Mouse (Mus musculus): ENCODE measurements at regions not wholly inside any gene's neighbourhood (a gene's known extent, or its start where the extent isn't known, plus 50 kb on each side); places are given as distances from the start of the nearest gene placed in this dataset.

- DNase-seq (ENCODE audit: low spot score): no peak
Measured at GRCm38 (mm10) chr7:83179403-83179802, 312.3 kb downstream of the Mex3b start.

DNA sequence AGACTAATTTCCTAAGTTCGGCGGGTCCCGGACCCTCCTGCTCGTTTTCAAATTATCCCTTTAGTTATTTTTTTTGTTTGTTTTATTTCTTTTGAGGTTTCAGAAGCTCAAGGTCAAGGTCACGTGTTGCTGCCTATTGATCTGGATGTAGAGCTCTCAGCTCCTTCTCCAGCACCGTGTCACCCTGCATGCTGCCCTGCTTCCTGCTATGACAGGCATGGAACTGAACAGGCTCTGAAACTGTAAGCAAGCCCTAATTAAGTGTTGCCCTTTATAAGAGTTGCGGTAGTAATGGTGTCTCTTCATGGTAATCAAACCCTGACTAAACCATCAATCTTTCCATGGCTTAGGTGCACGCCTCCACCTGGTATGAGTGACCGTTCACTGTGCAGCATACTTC, 319.2 kb downstream of the Mex3b start:
- DNase-seq (ENCODE audit: low spot score): no peak

- no peak for DNase-seq (ENCODE audit: low spot score)
Measured at GRCm38 (mm10) chr7:83195896-83196537, 328.9 kb downstream of the Mex3b start.

GRCm38 (mm10) chr7:83197490-83197889, 330.4 kb downstream of the Mex3b start:
- no peak for DNase-seq (ENCODE audit: low spot score)

- no peak for DNase-seq (ENCODE audit: low spot score)
Measured at GRCm38 (mm10) chr7:83201126-83201686, 334.1 kb downstream of the Mex3b start.

DNA sequence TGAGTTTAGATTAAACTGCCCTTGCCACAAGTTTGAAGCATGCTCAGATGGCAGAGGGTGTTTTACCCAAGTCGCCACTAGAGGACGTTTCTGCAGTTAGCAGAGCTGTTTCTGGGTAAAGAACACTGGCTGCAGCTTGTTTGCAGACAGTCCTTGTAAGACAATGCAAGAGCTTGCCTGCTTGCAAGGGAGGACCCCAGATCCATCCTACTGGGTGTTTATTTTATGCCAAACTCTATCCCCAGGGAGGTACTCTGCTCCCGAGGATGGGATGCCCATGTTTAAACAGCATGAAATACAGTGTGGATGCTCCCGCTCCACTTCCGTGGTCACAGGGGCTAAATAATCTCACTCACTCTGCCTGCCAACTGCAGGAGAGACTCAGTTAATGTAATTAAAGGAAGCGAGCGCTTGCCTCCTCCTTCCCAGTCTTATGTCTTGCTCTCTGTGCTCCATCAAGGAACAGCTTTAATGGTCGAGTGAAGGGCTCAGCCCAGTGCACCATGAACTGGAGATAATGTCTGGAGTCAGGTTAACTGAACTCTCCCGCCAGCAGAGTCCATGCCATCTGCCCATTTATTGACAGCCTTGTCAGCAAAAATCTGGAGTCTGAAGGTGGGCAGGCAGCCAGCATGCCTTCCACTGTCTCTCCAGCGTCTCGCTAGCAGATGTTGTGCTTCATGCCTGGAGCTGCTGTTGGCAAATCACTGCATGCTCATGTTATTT, 334.8 kb downstream of the Mex3b start:
- DNase-seq (ENCODE audit: low spot score): peak; percentile 46

DNA sequence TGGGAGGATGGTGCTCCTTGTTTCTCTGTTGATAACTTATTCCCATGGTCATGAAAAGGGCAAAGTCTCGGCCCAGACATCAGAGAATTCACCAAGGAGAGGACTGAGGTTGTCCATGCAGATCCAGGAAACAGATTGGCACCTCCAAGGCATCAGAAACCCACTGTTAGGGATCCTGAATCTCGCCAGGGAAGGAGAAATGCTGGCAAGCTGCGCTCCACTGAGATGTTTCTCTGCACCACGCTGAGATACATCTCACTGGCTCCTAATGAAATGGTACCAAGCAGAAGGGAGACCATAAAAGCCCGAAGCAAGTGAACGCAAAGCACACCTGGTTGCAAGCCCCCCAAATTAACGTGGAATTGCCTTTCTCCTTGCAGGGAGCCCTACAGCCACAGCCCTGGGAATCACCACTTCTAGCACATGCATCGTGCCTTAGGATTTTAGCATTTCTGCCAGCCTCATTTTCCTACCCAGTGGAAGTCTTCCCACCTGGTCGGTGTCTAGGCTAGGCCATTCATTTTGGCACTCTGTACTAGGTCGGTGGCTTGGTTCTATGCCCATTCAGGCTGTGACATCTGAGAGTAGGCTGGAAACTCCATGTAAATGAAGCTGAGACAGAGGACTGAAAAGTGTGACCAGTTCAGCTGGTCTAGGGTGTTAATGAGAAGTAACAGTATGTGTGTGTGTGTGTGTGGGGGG, 336.3 kb downstream of the Mex3b start:
- no peak for DNase-seq (ENCODE audit: low spot score)

- no peak for DNase-seq (ENCODE audit: low spot score)
Measured at GRCm38 (mm10) chr7:83204013-83204365, 336.9 kb downstream of the Mex3b start.

DNA sequence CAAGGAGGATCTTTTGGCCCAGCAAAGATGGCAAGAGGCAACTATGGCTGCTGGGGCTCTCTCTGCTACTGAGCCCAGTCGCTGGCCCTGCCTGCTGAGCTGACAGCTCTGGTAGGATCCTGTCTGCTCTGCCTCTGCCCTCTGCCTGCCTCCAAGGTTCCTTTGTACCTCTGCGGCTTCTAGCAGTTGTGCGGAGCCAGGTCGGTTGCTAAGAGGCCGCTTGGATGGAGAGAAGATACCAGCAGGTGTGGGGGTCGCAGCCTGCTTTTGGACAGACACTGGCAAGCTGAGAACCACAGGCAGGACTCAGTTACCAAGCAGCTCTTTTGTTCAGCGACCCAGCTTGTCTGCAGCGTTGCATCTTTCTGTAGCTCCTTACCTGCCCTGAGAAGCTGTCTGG, 337.6 kb downstream of the Mex3b start:
- no peak for DNase-seq (ENCODE audit: low spot score)

- no peak for DNase-seq (ENCODE audit: low spot score)
Measured at GRCm38 (mm10) chr7:83206999-83207398, 339.9 kb downstream of the Mex3b start.

DNA sequence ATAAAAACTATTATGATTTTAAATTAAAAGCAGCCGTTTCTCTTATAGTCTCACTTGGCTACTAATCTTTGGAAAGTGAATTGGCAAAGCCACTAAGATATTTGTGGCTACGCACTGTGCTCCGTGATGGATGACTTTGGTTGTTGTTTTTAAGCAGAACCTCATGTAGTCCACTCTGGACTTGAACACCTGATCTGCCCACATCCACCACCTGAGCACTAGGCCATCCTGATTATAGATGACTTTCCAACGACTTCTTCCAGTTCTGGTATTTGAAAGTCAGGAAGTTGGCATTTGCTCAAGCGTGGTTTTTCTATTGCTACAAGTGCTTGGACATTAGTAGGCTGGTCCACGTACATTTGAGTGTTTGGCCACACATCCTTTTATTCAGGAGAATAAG, 344.5 kb downstream of the Mex3b start:
- DNase-seq (ENCODE audit: low spot score): no peak

DNA sequence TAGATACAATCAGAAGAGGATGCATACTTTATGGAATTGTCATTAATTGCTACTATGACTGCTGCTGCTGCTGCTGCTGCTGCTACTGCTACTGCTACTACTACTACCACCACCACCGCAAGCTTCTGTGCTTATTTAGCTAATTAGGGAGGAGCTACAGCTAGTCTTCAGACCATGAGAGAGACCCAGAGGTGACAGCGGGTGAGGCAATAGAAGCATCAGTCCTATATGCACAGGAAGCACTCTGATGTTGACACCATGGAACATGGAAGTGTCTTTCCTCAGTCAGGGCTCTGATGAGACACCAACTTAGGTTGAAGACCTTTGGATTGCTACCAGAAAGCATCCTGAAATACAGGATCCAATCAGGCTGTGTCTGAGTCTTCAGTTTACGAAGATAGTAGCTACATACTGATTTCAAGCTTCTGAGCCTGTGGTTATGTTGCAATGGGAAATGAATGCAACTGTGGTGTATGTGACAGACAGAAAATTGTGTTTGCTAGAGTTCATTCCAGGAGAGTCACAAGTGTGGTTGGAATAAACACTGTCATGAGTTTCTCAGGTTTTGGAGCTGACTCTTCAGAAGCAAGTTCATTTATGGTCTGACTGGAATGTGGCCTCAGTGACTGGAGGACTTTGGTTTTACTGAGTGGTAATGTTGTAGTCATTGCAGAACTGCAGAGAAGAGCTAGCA, 355.0 kb downstream of the Mex3b start:
- DNase-seq (ENCODE audit: low spot score): no peak

DNA sequence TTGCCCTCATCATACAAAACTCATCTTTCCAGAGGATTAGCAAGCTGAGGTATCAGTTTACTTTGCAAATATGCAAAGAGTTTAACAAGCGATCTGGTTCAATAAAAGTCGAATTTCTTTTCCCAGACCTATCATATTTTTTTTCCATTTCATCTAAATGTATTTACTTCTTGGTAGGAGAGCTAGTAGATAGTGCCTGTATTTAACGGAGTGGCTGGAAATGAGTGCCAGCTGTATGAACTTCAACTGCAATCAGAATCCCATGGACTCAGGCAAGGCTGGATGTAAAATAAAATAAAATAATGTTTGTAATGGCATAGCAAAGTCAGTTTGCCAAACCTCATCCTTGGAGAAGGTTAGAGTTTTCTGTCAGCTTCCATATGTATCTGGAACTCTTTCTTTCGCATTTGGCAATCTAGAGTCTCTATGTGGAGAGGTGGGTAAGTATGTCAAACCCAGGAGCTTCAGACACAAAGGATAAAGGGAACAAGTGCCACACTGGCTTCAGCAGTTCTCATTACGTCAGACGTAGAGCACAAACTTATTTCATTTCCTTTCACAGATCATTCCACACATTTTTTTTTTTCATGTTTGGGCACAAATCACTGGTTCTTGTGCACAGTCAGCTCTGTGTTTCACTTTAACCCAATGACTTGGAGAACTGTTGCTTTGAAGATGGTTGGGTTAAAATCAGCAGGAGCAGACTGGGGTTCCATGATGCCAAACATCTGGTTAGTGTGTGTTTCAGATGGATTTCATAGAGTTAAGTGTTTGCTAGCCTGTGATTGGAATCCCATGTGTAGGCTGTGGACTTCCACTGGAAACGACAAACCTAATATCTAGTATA, 357.2 kb upstream of the Tmc3 start:
- DNase-seq (ENCODE audit: low spot score): no peak

- peak; percentile 31 for DNase-seq (ENCODE audit: low spot score)
Measured at GRCm38 (mm10) chr7:83230496-83231325, 354.0 kb upstream of the Tmc3 start.

GRCm38 (mm10) chr7:83235659-83236058, 349.1 kb upstream of the Tmc3 start:
- no peak for DNase-seq (ENCODE audit: low spot score)

DNA sequence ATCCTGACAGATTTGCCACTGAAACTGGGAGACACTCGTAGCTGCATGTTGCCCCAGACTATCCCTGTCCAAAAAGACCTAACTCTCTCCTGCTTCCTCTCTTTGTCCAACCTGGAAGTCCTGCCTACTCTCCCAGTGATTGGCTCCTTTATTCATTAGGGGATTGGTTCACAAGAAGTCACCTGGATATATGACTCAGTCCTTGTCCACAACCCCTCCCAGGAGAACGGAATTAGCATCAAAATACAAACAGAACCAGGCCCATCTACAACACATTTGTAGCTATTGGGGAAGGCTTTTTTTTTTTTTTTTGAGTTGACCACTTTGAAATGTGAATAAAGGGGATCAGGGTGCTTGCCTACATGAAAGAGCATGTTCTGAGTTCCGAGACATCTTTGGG, 347.4 kb upstream of the Tmc3 start:
- no peak for DNase-seq (ENCODE audit: low spot score)

DNA sequence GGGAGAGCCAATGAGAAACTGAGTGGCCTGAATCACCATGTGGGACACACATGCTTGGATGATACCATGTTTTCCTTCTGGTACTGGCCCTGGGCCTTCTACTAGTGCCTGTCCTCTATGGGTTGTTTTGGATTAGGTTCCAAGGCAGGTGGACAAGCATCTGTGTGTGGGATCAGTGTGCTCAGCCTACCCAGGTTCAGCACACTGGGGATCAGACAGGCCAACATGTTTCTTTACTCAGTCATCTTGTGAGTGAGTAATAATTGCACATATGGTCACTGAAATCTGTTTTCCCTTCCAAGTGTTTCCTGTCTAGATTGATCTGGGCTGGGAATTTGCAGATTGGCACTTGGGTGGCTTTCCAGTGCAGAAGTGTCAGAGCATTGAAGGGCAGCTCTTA, 346.6 kb upstream of the Tmc3 start:
- DNase-seq (ENCODE audit: low spot score): no peak

DNA sequence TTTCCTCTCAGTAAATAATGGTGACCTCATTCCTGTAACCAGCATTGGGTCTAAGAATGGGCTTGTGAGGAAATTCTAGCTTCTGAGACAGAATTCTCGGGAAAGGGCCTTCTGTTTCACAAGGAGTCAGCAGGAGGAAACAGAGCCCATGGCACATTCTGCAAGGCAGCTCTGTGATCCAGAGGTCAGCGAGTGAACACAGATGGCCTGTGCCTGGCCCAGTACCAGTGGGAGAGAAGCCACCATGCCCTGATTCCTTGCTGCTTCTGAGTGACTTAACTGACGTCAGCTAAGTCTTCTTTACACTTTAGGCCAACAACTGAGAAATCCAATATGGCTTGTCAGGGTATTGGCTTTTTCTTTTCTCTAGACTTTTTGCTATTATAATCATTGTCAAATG, 342.5 kb upstream of the Tmc3 start:
- DNase-seq (ENCODE audit: low spot score): peak; percentile 48

DNA sequence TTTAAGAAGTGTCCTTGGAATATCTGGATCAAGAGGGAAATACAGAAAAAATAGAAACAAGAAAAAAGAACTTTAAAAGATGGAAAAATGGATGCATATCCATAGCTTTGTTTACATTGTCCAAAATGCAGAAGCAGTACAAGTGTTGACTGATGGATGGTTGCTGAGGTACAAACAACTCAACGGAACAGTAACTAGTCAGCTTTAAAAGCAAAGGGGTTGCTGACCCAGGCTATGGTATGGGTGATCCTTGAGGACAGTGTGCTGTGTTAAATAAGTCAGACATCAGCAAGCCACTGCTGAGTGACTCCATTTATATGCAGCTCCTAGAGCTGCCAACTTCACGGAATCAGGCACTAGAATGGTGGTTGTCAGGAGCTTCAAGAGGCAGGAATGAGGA, 338.9 kb upstream of the Tmc3 start:
- DNase-seq (ENCODE audit: low spot score): no peak

DNA sequence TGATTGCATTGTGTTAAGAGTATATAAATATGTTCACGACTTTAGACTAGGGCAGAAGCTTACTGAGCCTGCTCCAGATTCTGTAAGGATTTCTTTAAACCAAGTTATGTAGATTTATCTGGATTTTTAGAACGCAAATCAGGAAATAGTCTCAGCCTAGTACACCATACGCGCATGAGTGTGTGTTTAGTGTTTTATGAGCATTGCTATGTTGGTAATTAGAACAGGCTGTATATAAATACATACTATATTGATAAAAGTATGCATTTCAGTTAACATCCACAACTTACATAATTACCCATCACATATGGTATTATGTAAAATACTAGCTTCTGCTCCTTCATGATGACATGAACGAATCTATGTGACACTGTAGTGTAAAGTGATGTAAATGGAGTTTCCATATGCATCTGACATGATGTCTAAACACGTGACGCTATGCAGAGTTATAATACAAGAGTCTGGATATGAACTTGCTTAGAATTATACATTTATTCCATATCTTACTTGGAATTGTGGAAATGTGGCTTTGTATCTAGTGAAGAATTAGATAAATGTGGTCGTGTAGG, 332.6 kb upstream of the Tmc3 start:
- no peak for DNase-seq (ENCODE audit: low spot score)

All from adipocyte (in vitro differentiated cells).